Mouse (Mus musculus): ENCODE data around the gene Zbtb20.

Zbtb20 gene

GRCm38 (mm10) chr16:43505314-43505950, 629.8 kb downstream of the Zbtb20 start:
- no peak for TF ChIP-seq GATA4 (IDR thresholded peaks at IDR 0.05; ENCODE audit: insufficient replicate concordance, low read length)

GRCm38 (mm10) chr16:43506189-43506751, 630.6 kb downstream of the Zbtb20 start:
- no peak for TF ChIP-seq GATA4 (IDR thresholded peaks at IDR 0.05; ENCODE audit: insufficient replicate concordance, low read length)

- TF ChIP-seq GATA4 (IDR thresholded peaks at IDR 0.05; ENCODE audit: insufficient replicate concordance, low read length), result no peak
Measured at GRCm38 (mm10) chr16:43506771-43507405, 631.2 kb downstream of the Zbtb20 start.

GRCm38 (mm10) chr16:43508166-43508998, 632.7 kb downstream of the Zbtb20 start:
- TF ChIP-seq GATA4 (IDR thresholded peaks at IDR 0.05; ENCODE audit: insufficient replicate concordance, low read length), result no peak

- TF ChIP-seq GATA4 (IDR thresholded peaks at IDR 0.05; ENCODE audit: insufficient replicate concordance, low read length), result no peak
Measured at GRCm38 (mm10) chr16:43510516-43510915, 634.8 kb downstream of the Zbtb20 start.

- TF ChIP-seq GATA4 (IDR thresholded peaks at IDR 0.05; ENCODE audit: insufficient replicate concordance, low read length), result no peak
Measured at GRCm38 (mm10) chr16:43511531-43511930, 635.9 kb downstream of the Zbtb20 start.

- TF ChIP-seq GATA4 (IDR thresholded peaks at IDR 0.05; ENCODE audit: insufficient replicate concordance, low read length), result no peak
Measured at GRCm38 (mm10) chr16:43513933-43514332, 638.3 kb downstream of the Zbtb20 start.

- no peak for TF ChIP-seq GATA4 (IDR thresholded peaks at IDR 0.05; ENCODE audit: insufficient replicate concordance, low read length)
Measured at GRCm38 (mm10) chr16:43515538-43515937, 639.9 kb downstream of the Zbtb20 start.

- no peak for TF ChIP-seq GATA4 (IDR thresholded peaks at IDR 0.05; ENCODE audit: insufficient replicate concordance, low read length)
Measured at GRCm38 (mm10) chr16:43520274-43520673, 644.6 kb downstream of the Zbtb20 start.

- no peak for TF ChIP-seq GATA4 (IDR thresholded peaks at IDR 0.05; ENCODE audit: insufficient replicate concordance, low read length)
Measured at GRCm38 (mm10) chr16:43522482-43522881, 646.8 kb downstream of the Zbtb20 start.

GRCm38 (mm10) chr16:43524179-43524578, 648.5 kb downstream of the Zbtb20 start:
- no peak for TF ChIP-seq GATA4 (IDR thresholded peaks at IDR 0.05; ENCODE audit: insufficient replicate concordance, low read length)

- no peak for TF ChIP-seq GATA4 (IDR thresholded peaks at IDR 0.05; ENCODE audit: insufficient replicate concordance, low read length)
Measured at GRCm38 (mm10) chr16:43525624-43526023, 649.9 kb downstream of the Zbtb20 start.

GRCm38 (mm10) chr16:43528300-43528699, 652.6 kb downstream of the Zbtb20 start:
- TF ChIP-seq GATA4 (IDR thresholded peaks at IDR 0.05; ENCODE audit: insufficient replicate concordance, low read length), result no peak

GRCm38 (mm10) chr16:43531328-43531727, 655.6 kb downstream of the Zbtb20 start:
- no peak for TF ChIP-seq GATA4 (IDR thresholded peaks at IDR 0.05; ENCODE audit: insufficient replicate concordance, low read length)

- TF ChIP-seq GATA4 (IDR thresholded peaks at IDR 0.05; ENCODE audit: insufficient replicate concordance, low read length), result no peak
Measured at GRCm38 (mm10) chr16:43534103-43534502, 658.4 kb downstream of the Zbtb20 start.

- no peak for TF ChIP-seq GATA4 (IDR thresholded peaks at IDR 0.05; ENCODE audit: insufficient replicate concordance, low read length)
Measured at GRCm38 (mm10) chr16:43535912-43536311, 660.2 kb downstream of the Zbtb20 start.

Data from liver, adult (tissue).